Mouse (Mus musculus) C2C12 (cell line): ENCODE measurements around the gene Dst. TPM values are rescaled to one million over a fixed set of nuclear protein-coding genes. Genes with fewer than 3 reads are reported as not detected.
A peak's percentile ranks its signal among the peaks of the same experiment; 100 is the strongest.

ENCODE experiments used
- H3K27me3 ChIP-seq: one replicate; pipeline ENCODE4 v1.6.1; 2011; ENCODE audit not compliant: control insufficient read depth, insufficient read depth, insufficient read length
- H3K36me3 ChIP-seq: one replicate; pipeline ENCODE4 v1.6.1; 2011; ENCODE audit not compliant: control insufficient read depth, insufficient read depth
- H3K4me3 ChIP-seq: one replicate; pipeline ENCODE4 v1.5.1; 2011; ENCODE audit warnings: mild to moderate bottlenecking, control low read depth; ENCODE audit not compliant: poor library complexity, insufficient read depth, severe bottlenecking
- H3K79me2 ChIP-seq: one replicate; pipeline ENCODE4 v1.6.1; 2011; ENCODE audit not compliant: control insufficient read depth, insufficient read depth
- H3K79me3 ChIP-seq: one replicate; pipeline ENCODE4 v1.6.1; 2011; ENCODE audit warnings: low read depth, control low read depth
- H3ac ChIP-seq: one replicate; pipeline ENCODE3; 2011; ENCODE audit warnings: low read depth; ENCODE audit not compliant: control insufficient read depth, insufficient read length
- CEBPB ChIP-seq: IDR thresholded peaks from one replicate; pipeline ENCODE4 v1.6.1; 2011; ENCODE audit warnings: low read depth, mild to moderate bottlenecking, control low read depth, moderate library complexity
- CTCF ChIP-seq: IDR thresholded peaks from one replicate; pipeline ENCODE4 v1.5.1; 2011; ENCODE audit not compliant: control insufficient read depth, insufficient read depth, insufficient read length
- FOSL1 ChIP-seq: IDR thresholded peaks from one replicate; pipeline ENCODE4 v1.8.0; 2011; ENCODE audit warnings: mild to moderate bottlenecking, low read length; ENCODE audit not compliant: poor library complexity, insufficient read depth, severe bottlenecking
- MAX ChIP-seq: IDR thresholded peaks from one replicate; pipeline ENCODE4 v1.6.1; 2011; ENCODE audit warnings: mild to moderate bottlenecking, control low read depth
- MYOD1 ChIP-seq: IDR thresholded peaks from one replicate; pipeline ENCODE4 v1.6.1; 2011; ENCODE audit warnings: low read depth; ENCODE audit not compliant: control insufficient read depth, insufficient read length
- MYOG ChIP-seq: IDR thresholded peaks from one replicate; pipeline ENCODE4 v1.6.1; 2011; ENCODE audit not compliant: control insufficient read depth, insufficient read length; ENCODE audit errors: extremely low read depth
- USF1 ChIP-seq: IDR thresholded peaks from one replicate; pipeline ENCODE4 v1.6.1; 2011; ENCODE audit warnings: low read depth, mild to moderate bottlenecking, control low read depth, moderate library complexity
- polyA plus RNA-seq: library from polyadenylated mRNA; unstranded; fragments of >200 nt; fragmentation: generic; extraction: Trizol; gene quantifications from one replicate; pipeline ENCODE4 v1.2.1, GENCODE M21; 2012; ENCODE audit warnings: missing spikeins

Dst gene
- polyA plus RNA-seq, 1 experiment = 26.5 TPM

GRCm38 (mm10) chr1:33878170-33878569, 29.9 kb upstream of the Dst start:
- no peaks in the 10 kb centered on the region for H3K79me2 ChIP-seq
- TF ChIP-seq MYOD1 = no peak
- TF ChIP-seq USF1 = no peak
- TF ChIP-seq CTCF = no peak
- no peak for TF ChIP-seq MYOG
- TF ChIP-seq MAX = no peak
- TF ChIP-seq CEBPB = no peak
- TF ChIP-seq FOSL1 = no peak
- H3K27me3 ChIP-seq = no peaks in the 10 kb centered on the region
- H3K36me3 ChIP-seq = no peaks in the 10 kb centered on the region
- H3K79me3 ChIP-seq = no peaks in the 10 kb centered on the region
- H3ac ChIP-seq = no peak overlapping the region
- H3K4me3 ChIP-seq = no peak overlapping the region

GRCm38 (mm10) chr1:33883102-33883839, 24.8 kb upstream of the Dst start:
- H3K4me3 ChIP-seq = peak overlapping the region; percentile 11
- H3K79me2 ChIP-seq = no peaks in the 10 kb centered on the region
- H3ac ChIP-seq = no peak overlapping the region
- H3K27me3 ChIP-seq = no peaks in the 10 kb centered on the region
- no peak for TF ChIP-seq FOSL1
- no peak for TF ChIP-seq MAX
- no peak for TF ChIP-seq CEBPB
- no peak for TF ChIP-seq USF1
- TF ChIP-seq MYOD1 = no peak
- H3K79me3 ChIP-seq = no peaks in the 10 kb centered on the region
- H3K36me3 ChIP-seq = no peaks in the 10 kb centered on the region

GRCm38 (mm10) chr1:33892784-33893183, 15.2 kb upstream of the Dst start:
- H3K36me3 ChIP-seq = no peaks in the 10 kb centered on the region
- no peak overlapping the region for H3ac ChIP-seq
- no peak overlapping the region for H3K4me3 ChIP-seq
- TF ChIP-seq FOSL1 (no peak), USF1 (no peak), MYOD1 (no peak), CTCF (no peak), MAX (no peak), CEBPB (no peak), MYOG (no peak)
- H3K79me3 ChIP-seq = no peaks in the 10 kb centered on the region
- no peaks in the 10 kb centered on the region for H3K27me3 ChIP-seq
- peaks cover 2% of the 10 kb centered on the region for H3K79me2 ChIP-seq

- no peaks in the 10 kb centered on the region for H3K27me3 ChIP-seq
- H3K4me3 ChIP-seq = no peak overlapping the region
- peaks cover 18% of the 10 kb centered on the region for H3K79me2 ChIP-seq
- H3K36me3 ChIP-seq = peaks cover 2% of the 10 kb centered on the region
- TF ChIP-seq MYOD1 = no peak
- TF ChIP-seq FOSL1 = no peak
- no peak for TF ChIP-seq USF1
- TF ChIP-seq CTCF = no peak
- no peak for TF ChIP-seq MAX
- TF ChIP-seq MYOG = no peak
- no peak for TF ChIP-seq CEBPB
- H3K79me3 ChIP-seq = peaks cover 1% of the 10 kb centered on the region
- no peak overlapping the region for H3ac ChIP-seq
Observed at GRCm38 (mm10) chr1:33896116-33896515, 11.9 kb upstream of the Dst start.

GRCm38 (mm10) chr1:33896666-33897065, 11.4 kb upstream of the Dst start:
- peaks cover 4% of the 10 kb centered on the region for H3K79me3 ChIP-seq
- peaks cover 5% of the 10 kb centered on the region for H3K36me3 ChIP-seq
- no peaks in the 10 kb centered on the region for H3K27me3 ChIP-seq
- H3ac ChIP-seq = no peak overlapping the region
- TF ChIP-seq CEBPB = no peak
- no peak for TF ChIP-seq MYOG
- no peak for TF ChIP-seq USF1
- TF ChIP-seq MYOD1 = no peak
- no peak for TF ChIP-seq CTCF
- no peak for TF ChIP-seq MAX
- TF ChIP-seq FOSL1 = no peak
- peaks cover 22% of the 10 kb centered on the region for H3K79me2 ChIP-seq
- H3K4me3 ChIP-seq = no peak overlapping the region
